Mouse (Mus musculus) small intestine, adult 10 weeks (tissue): Measurements from ENCODE around the gene Ifnl2. TPM values are rescaled to one million over a fixed set of nuclear protein-coding genes. Genes with fewer than 3 reads are reported as not detected.

Experiments
- polyA plus RNA-seq: library from polyadenylated mRNA; stranded (reverse); fragments of 350-450 nt; fragmentation: Illumina TruSeq; extraction: RNeasy Lipid Tissue Mini Kit (QIAGEN cat#74804); gene quantifications from one replicate; pipeline ENCODE4 v1.2.3, GENCODE M21; 2014; ENCODE audit warnings: low replicate concordance

The Ifnl2 gene
- polyA plus RNA-seq: not detected

DNA sequence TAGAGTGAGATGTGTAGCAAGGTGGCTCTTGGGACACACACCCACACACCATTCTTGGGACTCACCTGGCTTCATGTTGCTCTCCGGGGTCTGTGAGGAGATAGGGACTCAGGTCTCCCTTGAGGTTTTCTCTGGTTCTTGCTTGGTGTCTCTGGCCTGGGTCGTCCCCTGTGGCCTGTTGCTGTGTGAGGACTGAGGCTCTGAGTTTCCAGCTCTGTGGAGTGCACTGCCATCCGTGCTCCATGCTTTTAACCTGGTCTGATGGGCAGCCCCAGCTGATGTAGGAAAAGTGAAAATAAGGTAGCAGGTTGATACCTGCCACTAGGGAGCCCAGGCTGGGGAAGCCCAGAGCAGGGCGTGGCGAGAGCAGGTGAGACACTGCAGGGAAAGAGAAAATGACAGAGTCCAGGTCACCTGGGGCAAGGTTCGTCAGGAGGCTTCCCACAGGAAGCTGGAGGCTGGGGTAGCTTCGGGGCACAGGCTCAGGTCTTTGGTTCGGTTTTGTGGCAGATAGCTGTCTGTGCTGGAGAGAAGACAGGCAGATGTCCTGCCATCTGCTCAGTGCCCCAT lies at the start of gene Ifnl2:
Ifnl2 (minus strand) TSS at position 51 of the 570 bp plus-strand sequence.

DNA sequence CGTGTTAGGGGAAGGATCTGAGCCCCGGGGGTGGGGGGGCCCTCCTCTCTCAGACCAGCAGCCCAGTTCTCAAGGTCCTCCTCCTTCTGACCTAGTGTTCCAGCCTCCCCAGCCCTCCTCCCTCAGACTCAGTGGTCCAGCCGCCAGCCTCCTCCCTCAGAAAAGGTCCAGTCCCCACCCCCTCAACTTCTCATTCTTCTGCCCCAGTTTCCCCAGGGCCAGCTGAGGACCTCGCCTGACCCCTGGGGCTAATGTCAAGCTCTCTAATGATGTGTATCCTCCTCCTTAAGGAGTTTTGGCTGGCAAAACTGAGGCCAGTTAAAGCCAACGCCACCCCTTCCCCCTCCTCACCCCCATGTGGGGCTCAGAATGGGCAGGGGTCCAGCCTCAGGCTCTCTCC lies 36.9 kb upstream of the Ifnl2 start, which contains the start of gene Nccrp1:
Nccrp1 (minus strand) TSS at position 101 of the 400 bp plus-strand sequence.

DNA sequence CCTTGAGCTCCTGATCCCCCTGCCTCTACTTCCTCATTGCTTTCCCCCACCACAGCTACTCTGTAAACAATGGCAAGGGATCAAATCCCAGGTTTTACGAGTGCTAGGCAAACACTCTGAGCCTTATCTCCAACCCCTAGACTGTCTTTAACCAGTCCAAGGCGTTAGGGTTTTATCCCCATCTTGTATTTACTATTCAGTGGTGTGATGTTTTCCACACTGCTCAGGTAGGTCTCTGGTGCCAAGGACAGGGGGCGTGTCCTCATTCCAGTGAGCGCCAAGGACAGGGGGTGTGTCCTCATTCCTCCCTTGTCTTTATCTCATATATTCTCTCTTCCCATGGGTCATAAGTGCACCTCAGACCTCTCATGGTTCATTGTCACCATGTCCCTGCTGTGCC lies 30.3 kb upstream of the Ifnl2 start, which contains the start of gene Sycn:
Sycn (plus strand) TSS at position 360 of the 400 bp plus-strand sequence.

DNA sequence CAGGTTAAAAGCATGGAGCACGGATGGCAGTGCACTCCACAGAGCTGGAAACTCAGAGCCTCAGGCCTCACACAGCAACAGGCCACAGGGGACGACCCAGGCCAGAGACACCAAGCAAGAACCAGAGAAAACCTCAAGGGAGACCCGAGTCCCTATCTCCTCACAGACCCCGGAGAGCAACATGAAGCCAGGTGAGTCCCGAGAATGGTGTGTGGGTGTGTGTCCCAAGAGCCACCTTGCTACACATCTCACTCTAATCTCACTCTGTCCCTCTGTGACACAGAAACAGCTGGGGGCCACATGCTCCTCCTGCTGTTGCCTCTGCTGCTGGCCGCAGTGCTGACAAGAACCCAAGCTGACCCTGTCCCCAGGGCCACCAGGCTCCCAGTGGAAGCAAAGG lies 12.3 kb upstream of the Ifnl2 start, which contains the start of gene Ifnl3:
Ifnl3 (plus strand) TSS at position 301 of the 400 bp plus-strand sequence.

Other genes starting within 250 kb of the Ifnl2 start
- 1.9 TPM for gene Eid2, start 242.6 kb downstream of the Ifnl2 start, polyA plus RNA-seq
- 5.1 TPM for gene Eid2b, start 232.7 kb downstream of the Ifnl2 start, polyA plus RNA-seq
- not detected for gene Selenov, start 219.3 kb downstream of the Ifnl2 start, polyA plus RNA-seq
- not detected for gene Dll3, start 208.2 kb downstream of the Ifnl2 start, polyA plus RNA-seq
- 3.6 TPM for gene Timm50, start 198.4 kb downstream of the Ifnl2 start, polyA plus RNA-seq
- gene Supt5, start 171.7 kb downstream of the Ifnl2 start, polyA plus RNA-seq: 17.7 TPM
- gene Rps16, start 159.8 kb downstream of the Ifnl2 start, polyA plus RNA-seq: 88.0 TPM
- 1.4 TPM for gene Plekhg2, start 137.9 kb downstream of the Ifnl2 start, polyA plus RNA-seq
- 49.2 TPM for gene Zfp36, start 130.2 kb downstream of the Ifnl2 start, polyA plus RNA-seq
- gene Med29, start 117.7 kb downstream of the Ifnl2 start, polyA plus RNA-seq: 1.0 TPM
- 41.1 TPM for gene Paf1, start 117.5 kb downstream of the Ifnl2 start, polyA plus RNA-seq
- 12.2 TPM for gene Gmfg, start 73.0 kb downstream of the Ifnl2 start, polyA plus RNA-seq
- not detected for gene Lrfn1, start 58.5 kb downstream of the Ifnl2 start, polyA plus RNA-seq
- not detected for gene Ifnl3, start 12.4 kb upstream of the Ifnl2 start, polyA plus RNA-seq
- 1.0 TPM for gene Sycn, start 30.4 kb upstream of the Ifnl2 start, polyA plus RNA-seq
- gene Nccrp1, start 36.8 kb upstream of the Ifnl2 start, polyA plus RNA-seq: not detected
- gene Samd4b, start 87.7 kb upstream of the Ifnl2 start, polyA plus RNA-seq: 11.0 TPM
- 1.1 TPM for gene Pak4, start 87.7 kb upstream of the Ifnl2 start, polyA plus RNA-seq
- gene Acp7, start 120.9 kb upstream of the Ifnl2 start, polyA plus RNA-seq: not detected
- not detected for gene Fbxo27, start 182.4 kb upstream of the Ifnl2 start, polyA plus RNA-seq
- gene Fbxo17, start 206.3 kb upstream of the Ifnl2 start, polyA plus RNA-seq: not detected
- gene Mrps12, start 231.4 kb upstream of the Ifnl2 start, polyA plus RNA-seq: 6.5 TPM
- not detected for gene Sars2, start 231.5 kb upstream of the Ifnl2 start, polyA plus RNA-seq
- gene Ccer2, start 245.7 kb upstream of the Ifnl2 start, polyA plus RNA-seq: not detected